Mouse (Mus musculus) monocyte, adult 2 months (primary cell): ENCODE data around the gene Gtpbp6.
"Not testable (repeated sequence)": the region's sequence is repeated elsewhere in the genome, so short reads cannot be mapped to it uniquely, and the experiment has no call there.

Experiments
- DNase-seq, 2 experiments: peaks; one replicate each; pipeline ENCODE4 v3.0.0; 2022; ENCODE audit warnings: low spot score in 2 of 2, low read depth in 1 of 2

Gtpbp6 gene

DNA sequence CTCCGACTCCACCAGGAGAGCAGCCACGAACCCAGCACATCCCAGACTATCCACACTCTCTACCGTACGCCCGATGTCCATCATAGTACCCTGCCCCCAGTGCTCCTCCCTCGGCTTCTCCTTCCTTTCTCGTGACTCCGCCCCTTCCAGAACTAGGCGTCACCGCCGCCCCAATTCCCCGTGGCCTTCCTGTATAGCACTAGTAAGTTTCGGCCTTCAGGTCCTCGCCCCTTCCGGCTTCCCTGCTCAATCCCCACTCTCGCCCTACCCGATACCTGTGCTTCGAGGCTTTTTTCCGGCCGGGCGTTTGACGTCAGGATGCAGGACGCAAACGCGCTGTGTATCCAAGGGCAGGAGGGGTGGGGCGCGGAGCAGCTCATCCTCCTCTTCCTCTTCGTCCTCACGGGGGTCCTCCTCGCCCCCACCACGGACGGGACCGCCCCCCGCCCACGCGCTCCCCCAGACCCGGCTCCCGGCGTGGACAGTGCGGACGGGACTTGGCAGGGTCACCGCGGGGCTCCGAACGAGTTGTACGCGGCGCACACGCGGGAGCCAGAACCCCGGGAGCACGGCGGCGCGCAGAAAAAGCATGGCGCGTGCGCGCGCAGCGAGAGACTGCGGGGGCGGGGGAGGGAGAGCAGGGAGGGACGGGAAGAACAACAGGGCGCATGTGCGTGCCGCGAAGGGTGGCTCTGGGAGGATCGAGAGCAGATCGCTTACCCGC lies at the start of gene Gtpbp6:
Gene Gtpbp6 (minus strand): TSS at position 617 of the 724 bp plus-strand sequence.
- peak; percentile 91 to 92 for DNase-seq

DNA sequence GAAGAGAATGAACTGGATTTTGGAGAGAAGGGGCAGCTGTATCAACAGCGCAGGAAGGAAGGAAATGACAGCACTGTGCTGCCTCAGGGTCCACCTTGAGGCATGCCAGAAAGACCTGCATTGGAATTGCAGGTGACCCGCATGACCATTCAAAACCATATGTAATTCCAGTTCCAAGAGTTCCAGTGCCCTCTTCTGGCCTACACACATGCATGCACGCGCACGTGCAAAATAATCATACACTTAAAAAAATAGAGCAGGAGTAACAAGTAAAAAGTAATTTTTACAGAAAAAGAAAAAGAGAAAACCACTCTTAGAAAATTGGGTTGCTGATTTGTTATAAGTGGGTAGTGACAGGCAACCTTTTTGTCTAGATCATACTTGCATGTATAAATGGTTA lies 35.0 kb upstream of the Gtpbp6 start:
- DNase-seq: no peak

DNA sequence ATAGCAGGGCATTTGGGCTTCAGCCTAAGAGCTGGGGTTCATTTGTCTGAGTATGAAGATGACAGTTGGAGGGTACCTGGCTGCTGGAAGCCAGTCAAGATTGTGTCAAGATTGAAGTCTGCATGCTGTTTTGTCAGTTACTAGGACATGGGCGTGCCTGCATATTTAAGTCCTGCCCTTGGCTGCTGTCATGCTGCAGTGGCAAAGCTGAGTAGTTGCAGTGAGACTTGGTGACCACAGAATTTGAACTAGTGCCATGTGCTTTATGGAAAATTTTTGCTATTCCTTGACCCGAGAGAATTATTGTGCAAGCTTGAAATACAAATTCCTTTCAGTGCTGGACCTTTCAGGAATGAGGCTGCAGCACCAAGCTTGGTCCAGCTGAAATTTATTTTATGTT lies 34.3 kb upstream of the Gtpbp6 start:
- no peak for DNase-seq

DNA sequence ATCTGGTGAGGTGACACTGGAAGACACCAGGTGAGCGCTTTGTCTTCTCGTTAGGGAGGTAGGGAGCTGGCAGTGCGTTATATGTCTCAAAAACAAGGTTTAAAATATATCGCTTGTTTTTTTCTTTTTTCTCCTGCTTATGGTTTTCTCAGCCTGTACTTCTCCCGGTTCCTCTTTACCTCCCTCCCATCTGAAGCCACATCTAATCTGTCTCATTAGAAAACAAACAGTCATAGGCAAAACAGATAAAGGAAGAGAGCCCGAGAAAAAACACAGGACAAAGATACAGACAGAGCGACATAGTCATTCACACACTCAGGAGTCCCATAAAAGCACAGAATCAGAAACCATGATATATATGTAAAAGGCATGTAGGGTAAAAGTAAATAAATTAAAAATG lies 32.4 kb upstream of the Gtpbp6 start:
- DNase-seq: no peak

DNA sequence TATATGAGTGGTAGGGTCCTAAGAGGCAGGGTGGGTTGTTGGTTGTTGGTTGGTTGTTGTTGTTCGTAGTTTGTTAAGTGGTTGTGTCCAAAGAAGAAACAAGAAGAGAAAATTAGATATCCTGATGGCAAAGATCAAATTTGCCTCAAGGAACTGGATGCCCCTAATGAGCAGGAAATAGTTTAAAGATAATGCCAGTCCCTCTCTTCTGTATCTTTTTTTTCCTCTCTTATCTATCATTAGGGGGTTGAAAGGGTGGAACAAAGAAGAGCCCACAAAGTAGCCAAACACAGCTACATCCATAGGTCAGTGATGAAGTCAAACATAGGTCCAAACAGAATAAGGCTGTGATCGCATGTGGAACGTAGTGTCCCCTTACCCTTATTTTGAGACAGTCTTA lies 31.3 kb upstream of the Gtpbp6 start:
- no peak for DNase-seq

DNA sequence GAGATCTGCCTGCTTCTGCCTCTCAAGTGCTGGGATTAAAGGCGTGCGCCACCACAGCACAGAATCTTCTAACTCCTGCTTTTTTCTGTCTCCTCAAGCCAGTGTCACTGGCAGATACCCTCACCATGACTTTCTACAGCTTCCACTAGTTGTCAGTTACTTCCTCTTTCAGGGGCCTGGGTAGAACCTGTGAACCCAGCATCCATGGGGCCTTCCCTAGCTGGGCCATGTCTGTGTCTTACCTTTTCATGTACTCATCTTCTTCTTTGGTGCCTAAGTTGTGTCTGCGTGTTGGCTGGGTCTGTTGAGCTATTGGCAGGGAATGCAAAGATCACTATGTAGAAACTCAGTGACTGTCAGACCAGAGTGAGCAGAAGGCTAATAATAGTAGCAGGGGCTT lies 29.8 kb upstream of the Gtpbp6 start:
- no peak for DNase-seq

DNA sequence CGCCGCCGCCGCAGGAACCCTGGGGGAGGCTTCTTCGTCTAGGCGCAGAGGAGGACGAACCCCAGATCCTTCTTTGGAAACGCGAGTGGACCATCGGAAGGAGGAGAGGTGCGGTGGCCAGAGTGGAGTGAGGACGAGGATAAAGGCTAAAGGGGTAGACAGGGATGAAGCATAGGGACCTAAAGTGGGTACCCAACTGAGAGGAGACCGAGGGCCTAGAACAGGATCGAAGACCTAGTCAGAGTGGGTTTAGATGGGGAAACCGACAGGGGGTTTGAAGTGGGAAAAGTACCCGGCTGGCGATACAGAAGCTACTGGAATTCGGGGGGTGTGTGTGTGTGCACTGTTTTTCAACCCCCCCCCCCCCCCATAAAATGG lies 28.1 kb upstream of the Gtpbp6 start:
- no peak for DNase-seq

DNA sequence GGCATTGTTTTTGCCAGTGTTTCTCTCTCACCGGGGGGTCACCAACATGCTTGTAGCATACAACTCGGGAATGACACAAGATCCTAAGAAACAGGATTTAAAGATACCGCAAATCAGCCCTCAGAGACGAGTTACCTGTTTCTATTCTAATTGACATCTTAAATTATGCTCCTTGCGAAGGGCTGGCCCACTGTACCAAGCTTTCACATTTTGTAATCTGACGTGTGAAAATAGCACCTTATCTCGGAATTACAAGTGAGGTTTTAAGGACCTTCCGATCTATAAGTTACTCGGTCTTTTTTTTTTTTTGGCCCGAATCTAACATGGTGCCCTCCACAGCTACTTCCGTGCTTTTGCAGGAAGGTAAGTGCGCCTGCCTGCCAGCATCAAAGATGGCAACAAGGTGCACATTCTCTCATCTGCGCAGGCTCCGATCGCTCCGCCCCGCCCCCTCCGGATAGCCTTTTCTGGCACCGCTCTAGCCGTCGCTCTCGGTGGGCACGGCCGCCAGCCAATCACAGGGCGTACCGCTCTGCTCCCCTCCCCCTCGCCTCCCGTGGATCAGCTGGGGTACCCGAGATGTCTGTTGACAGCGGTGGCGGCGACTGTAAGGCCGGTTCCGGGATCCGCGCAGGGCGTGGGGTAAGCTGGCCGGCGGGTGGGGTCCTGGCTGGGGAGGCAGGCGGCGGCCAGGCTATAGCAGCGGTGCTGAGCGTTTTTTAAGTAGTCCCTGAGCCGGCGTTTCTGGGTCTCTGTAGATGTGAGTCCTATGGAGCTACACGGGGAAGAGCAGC lies 27.5 kb upstream of the Gtpbp6 start, which contains the start of gene Chfr:
Gene Chfr (plus strand): TSS at position 550 of the 794 bp plus-strand sequence.
- DNase-seq: peak; percentile 97 to 98

DNA sequence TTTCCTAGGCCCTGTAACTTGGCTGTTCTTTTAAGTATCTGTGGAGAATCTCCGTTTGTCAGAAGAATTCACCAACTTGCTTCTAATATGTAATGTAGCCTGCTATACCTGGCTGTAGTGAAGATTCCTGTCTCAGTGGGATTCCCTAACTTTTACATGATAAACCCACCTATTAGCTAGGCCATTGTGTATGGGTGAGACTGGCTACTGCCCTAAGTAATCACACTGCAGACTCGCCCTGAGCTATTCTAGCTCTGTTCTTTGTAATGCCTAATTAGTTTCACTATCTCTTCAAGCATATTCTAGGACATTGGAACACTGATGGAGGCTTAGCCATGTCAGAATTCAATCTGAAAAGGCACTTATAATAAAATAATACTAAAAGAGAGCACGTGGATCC lies 14.4 kb upstream of the Gtpbp6 start:
- not testable (repeated sequence) for DNase-seq

DNA sequence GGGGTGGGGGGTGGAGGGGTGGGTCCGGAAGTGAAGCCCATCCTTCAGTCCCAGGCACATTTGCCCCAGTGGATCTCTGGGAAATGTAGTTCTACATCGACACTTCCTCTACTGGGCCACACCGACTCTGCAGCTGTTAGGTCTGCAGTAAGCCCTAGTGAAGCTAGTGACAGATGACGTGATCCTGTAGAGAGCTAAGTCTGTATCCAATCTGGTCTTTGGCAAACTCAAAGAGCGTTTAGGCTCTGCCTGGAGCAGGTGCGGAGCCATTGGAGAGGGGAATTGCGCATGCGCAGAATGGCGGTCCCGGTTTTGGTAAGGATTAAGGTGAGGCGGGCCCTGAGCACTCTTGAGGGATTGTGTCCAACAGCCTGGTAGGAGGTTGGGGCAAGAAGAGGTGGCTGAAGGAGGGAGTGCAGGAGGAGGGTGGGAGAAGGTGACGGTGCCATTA lies 2.0 kb upstream of the Gtpbp6 start, which contains the start of gene Zfp605:
Gene Zfp605 (plus strand): TSS at position 102 of the 451 bp plus-strand sequence.
- DNase-seq: peak in 1 of 2 experiments; percentile 62

DNA sequence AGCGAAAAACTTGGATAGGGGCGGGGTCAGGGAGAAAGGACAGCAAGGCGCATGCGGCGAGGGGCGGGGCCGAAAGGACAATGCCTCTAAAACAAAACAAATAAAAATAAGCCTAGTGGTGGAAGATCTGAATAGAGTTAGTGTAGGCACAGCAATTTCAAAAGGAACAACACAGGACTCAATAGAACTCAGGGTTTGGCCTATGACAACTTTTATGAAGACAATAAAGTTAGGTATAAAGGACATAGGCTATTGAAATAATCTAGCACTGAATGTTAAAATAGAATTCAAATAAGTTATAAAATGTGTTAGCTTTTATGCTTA lies 270 bp upstream of the Gtpbp6 start:
- no peak for DNase-seq

DNA sequence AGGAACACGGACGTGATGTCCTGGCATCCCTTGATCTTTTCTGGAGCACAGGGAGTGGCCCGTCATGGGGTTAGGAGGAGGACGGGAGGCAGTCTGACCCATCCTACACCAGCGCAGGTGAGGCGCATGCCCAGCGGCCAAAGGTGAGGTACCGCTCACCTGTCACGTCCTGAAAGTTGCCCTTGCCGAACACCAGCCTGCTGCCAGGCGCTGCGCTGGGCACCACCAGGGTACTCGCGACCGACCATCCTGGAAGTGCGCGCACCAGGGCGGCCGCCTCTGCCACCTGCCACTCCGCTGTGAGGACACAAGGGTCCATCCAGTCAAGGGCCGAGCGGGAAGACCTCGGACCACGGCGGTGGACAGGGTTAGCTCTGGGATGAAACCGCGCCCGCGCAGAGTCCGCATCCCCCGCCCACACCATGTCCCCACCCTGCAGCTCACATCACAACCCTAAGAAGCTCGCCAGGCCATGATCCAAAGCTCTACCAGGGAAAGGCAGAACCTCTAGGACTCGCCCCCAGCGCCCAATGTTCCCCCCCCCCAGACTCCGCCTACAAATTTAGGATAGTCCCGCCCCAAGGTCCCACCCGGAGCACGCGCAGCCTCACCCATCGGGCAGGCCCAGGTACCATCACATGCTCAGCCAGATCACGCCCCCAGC lies 964 bp downstream of the Gtpbp6 start:
- DNase-seq: no peak

DNA sequence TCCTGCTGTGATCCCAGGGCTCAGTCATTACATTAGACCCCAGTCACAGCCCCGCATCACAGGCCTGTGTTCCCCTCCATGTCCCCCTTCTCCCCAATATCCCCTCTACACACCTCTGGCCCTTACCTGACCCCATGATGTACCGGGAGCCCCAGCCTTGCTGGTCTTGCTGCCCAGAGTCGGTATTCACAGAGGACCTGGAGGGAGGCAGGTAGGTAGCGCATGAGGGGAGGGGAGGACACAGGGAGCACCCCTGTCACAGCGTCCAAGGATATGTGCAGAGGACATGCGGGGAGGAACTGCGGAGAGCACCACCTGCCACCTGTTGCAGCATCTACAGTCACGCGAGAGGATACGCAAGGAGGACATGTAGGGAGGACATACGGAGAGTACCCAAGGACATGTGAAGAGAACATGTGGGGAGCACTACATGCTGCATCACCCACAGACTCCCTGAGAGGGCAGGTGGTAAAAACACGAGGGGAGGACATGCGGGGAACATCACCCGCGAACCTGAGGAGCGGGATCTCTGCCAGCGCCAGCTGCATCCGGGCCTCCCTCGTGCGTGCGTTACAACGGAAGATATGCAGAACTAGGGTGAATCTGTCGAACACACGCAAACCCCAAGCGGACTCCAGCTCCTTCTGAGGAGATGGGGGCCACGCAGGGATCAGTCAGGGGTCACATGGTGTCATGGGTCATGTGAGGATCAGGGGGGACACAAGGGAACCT lies 1.7 kb downstream of the Gtpbp6 start:
- DNase-seq: no peak

DNA sequence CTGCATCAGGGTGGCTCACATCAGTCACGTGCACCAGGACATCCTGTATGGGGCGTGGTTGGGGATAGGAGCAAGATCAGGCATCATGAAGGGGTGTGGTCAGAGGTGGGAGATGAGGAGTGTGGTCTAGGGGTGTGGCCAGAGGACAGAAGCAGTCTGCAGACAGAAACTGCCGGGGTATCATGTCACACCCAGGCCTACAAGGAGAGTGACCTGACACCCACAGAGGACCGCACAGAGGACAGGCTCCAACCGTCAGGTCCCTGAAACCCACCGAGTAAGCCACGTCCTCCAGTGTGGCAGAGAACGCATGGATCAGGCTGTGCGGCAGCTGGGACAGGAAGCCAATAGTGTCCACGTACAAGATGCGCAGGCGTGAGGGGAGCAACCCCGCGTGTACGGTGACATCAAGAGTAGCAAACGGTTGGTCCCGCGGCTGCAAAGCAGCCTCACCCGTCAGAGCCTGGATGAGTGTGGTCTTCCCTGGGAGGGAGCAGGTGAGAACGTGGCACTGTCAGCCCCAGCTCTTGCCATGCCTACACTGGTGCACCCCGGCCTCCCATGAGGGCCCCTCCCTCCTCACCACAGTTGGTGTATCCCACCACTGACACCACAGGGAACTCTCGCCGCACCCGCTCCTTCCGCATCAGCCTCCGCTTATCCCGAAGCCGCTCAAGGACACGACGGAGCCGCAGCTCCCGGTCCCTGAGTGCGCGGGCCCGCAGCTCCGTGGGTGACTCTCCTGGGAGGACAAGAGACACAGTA lies 3.2 kb downstream of the Gtpbp6 start:
- no peak for DNase-seq

DNA sequence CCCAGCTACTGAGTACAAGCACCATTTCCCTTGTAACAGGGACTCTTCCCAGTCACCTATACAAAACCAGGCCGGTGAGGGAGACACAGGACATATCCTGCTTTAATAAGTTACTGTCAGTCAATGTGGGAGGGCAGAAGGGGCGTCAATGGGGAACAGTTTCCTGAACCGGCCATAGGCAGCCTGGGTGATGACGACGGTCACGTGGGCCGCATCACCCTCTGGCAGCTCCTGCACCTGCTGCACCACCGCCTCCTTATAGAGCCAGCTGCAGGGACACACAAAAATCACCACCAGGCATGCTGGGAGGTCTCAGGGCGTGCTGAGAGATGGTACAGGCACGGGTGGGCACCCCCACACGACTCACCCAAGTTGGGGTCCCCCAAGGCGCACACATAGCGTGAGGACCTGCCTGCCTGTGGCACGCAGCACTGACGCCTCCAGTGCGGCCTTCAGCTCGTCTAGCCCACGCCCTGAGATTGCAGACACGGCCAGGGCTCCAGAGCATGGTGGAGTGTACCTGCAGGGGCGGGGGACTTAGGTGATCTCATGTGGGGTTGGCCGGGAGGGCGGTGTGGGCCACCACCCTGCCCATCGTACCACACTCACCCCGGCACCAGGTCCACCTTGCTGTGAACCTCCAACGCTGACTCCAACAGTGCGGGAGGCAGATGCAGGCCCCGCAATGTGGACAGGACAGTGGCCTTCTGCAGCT lies 3.9 kb downstream of the Gtpbp6 start:
- DNase-seq: no peak

DNA sequence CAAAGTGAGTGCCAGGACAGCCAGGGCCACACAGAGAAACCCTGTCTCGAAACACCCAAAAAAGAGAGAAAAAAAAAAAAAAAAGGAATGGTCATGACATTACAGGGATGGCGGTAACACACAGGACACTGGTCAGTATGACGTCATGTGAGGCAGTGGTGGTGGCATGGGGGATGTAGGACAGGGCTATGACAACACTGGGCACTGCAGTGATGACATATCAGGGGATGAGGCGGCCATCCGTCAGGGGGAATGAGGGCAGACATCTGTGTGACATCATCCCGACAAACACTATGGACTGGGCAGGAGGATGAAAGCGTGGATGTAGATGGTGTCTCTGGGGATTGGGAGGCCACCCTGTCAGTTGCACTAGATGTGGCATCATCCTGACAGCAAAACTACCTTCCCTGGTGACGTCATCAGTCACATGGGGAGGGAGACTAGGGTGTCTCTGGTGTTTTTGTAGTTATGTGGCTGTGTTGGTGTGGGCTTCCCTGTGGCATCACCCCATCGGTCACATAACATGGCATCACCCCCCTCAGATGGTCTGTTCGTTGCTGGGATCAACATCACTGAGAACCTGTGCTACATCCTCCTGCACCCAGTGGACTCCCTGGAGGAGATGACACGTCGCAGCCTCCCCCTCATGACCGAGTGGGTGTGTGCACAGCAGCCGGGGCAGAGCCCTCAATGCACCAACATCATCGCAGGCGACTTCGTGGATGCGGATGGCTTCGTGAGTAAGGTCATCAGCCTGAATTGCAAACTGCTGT lies 5.0 kb downstream of the Gtpbp6 start:
- no peak for DNase-seq

DNA sequence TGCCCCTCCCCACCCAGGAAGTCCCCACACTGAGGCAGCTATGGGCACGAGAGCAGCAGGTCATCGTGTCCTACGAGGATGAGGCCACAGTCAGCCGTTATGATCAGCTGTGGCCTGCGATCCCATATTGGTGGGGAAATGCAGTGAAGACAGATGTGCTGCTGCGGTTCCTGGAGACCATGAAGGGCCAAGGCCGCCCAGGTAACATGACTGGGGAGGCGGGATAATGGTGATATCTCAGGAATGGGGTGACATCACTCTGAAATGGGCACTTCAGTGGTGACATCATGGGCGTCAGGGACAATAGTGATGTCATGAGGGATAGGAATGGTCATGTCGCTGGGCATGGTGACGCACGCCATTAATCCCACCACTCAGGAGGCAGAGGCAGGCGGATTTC lies 5.6 kb downstream of the Gtpbp6 start:
- DNase-seq: no peak

DNA sequence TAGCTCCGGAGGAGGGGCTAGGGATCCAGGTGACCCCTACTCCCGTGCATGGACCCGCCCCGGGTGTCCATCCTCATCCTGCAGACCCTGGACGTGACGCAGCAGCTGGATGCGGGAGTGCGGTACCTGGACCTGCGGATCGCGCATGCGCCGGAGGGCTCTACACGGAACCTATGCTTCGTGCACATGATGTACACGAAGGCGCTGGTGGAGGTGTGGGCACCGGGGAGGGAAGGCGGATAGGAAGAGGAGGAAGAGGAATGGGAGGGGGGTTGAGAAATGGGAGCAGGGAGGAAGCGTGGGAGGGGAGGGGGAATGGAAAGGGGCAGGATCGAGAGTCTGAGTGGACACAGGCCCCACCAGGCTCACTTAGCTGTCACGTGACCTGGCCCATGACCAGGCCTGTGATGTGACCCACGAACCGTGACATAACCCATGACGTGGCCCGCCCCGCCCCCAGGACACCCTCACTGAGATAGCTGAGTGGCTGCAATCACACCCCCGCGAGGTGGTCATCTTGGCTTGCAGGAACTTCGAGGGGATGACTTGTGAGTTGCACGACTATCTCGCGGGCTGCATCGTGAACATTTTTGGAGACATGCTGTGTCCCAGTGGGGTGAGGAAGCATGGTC lies 6.2 kb downstream of the Gtpbp6 start:
- DNase-seq: no peak
